Mouse (Mus musculus) skeletal muscle tissue, postnatal 0 days (tissue): ENCODE measurements around the gene Olfr1410. TPM values are rescaled to one million over a fixed set of nuclear protein-coding genes. Genes with fewer than 3 reads are reported as not detected.

ENCODE experiments used
- polyA plus RNA-seq: library from polyadenylated mRNA; unstranded; fragments of >200 nt; fragmentation: Nextera tagmentation; extraction: Ambion mirVana; gene quantifications from 2 replicates; pipeline ENCODE4 v1.2.1, GENCODE M21; 2015

Olfr1410 gene
- polyA plus RNA-seq: not detected in 2 replicates

DNA sequence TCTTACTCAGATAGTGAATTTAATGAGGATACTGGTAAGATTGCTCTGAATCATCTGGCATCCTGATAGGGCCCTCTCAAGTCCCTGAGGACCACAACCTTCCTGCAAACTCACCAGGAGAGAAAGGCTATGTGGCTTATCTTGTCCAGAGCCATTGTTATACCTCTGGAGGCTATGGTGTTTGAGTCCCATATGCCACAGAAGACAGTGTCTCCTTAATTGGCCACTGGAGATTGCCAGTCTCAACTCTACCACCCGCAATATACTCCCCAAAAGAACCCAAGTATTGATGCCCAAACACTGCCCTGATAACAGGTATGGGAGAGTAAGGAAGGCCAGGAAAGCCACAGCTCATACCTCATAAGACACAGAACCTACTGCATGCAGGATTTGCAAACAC, at the start of gene Olfr1410:
Olfr1410 (plus strand) TSS at position 301 of the 400 bp plus-strand sequence.

DNA sequence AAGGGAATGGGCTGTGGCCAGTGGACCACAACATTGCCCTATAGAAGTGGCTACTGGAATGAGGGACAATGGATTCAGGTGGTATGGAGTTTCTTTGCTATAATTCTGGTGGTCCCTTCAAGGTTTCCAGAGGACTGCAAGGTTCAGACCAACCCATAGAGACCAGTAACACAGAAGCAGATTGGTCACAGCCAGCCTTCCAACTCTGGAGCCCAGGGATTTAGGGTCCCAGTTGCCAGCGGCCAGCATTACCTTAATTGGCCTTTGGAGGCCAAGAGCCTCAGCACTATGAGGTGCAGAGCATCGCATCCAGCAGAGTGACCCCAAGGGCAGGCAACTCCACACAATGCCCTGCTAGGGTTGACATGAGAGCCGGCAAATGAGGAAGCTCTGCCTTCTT, 34.6 kb upstream of the Olfr1410 start, which contains the start of gene Olfr1413:
Olfr1413 (plus strand) TSS at position 301 of the 400 bp plus-strand sequence.

DNA sequence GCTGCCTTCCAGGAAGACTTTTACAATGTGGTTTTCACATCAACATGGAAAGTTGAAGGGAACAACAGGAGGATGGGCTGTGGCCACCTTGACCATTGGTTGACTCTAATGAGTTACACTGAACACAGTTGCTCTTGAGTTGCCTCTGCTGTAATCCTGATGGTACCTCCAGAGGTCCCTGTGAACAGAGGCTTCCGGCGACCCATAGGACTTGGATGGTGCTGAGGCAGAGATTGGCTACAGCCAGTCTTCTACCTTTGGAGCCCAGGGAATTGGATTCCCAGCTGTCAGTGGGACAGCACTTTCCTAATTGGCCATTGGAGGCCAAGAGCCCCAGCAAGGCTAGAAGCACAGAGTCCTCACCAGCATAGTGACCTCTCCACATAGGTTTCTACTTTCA, 20.1 kb upstream of the Olfr1410 start, which contains the start of gene Olfr1412:
Olfr1412 (plus strand) TSS at position 301 of the 400 bp plus-strand sequence.

DNA sequence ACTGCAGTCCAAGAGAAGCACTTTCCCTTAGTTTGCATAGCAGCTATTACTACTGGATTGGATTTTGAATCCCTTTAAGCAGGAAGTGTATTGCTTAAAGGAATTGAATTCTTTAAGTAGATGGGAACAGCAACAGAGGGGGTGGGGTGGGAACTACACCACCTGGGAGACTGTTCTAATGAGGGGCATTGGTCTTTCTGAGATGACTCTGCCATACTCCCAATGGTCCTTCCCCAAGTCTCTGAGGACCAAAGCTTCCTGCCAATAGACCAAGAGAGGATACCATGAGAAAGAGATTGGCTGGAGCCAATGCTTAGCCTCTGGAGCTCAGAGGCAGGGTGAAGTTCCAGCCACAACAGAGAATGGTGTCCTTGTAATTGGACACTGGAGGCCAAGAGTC, 11.5 kb upstream of the Olfr1410 start, which contains the start of gene Olfr1411:
Olfr1411 (plus strand) TSS at position 301 of the 400 bp plus-strand sequence.

DNA sequence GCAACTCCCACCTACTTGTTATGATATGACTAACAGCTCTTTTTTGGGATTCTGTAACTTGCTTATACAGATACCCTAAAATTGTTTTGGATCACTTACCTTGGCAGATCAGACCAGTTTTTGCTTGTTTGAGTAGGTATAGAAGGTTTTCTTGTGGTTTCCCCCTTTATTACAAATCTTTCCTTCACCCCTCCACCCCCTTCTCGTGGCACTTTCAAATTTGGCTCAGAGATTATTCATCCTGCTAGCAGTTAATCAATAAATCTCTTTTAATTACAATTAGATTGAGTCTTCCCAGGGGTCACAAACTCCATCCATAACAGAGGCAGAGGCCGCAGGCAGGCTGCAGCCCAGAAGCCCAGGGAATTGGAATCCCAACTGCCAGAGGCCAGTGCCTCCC, 11.9 kb downstream of the Olfr1410 start, which contains the start of gene Olfr12:
Olfr12 (plus strand) TSS at position 301 of the 400 bp plus-strand sequence.

DNA sequence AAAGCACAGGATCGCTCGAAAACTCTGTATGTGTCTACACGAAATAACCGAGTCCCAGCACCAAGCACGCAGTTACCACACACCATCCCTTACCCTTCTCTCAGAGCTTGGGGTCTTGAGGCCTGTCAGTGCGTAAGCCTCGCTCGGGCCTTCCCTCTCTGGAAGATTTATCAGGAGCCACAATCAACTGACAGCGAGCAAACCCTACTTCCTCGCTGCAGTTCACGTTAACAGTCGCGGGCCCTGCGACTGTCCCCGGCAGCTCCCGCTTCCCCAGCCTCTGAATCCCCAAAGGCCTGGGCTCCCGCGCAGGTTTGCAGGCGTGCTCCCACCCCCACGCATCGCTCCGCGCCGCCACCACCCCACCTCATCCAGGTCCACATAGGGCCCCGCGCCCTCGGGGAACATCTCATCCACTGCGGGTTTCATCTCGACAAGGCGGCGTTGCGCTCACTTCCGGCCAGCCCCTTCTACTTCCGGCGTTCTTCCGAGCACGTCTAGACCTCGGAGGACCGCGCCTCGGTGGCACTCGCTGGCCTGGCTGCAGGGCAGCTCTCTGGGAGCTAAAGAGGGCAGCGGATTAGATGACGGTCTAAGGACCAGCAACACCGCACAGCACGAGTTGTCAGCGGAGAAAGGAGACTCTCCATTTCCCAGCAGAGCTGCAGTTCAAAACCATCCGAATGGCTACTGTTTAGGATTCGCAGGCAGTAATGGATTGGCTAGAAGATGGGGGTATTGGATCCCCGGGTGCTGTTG, 36.1 kb downstream of the Olfr1410 start, which contains the start of gene Cops9:
Cops9 (minus strand) TSS at position 472 of the 759 bp plus-strand sequence.

DNA sequence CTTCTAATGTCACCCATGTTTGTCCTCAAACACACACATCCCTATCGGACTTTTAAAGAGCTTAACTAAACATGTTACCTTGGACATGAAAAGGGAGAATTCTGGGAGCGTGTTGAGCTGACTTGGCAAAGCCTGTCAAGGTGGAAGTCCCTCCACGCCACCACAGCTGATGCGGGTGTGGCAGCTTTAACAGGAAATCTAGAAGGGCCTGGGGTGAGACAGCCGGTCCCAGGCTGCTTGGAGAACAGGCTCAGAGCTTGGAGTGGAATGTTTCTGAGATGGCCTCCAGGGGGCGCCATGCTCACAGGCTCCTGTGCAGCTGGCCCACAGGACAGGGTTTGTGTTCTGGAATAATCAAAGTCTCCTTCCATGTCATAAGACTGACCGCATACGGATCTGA, 43.1 kb downstream of the Olfr1410 start, which contains the start of gene Otos:
Otos (minus strand) TSS at position 169 of the 400 bp plus-strand sequence.

Other genes with a start within 250 kb of the Olfr1410 start
- 496 and 559 TPM in 2 replicates for gene Ndufa10, start 131.9 kb upstream of the Olfr1410 start, polyA plus RNA-seq
- gene Olfr1416, start 120.7 kb upstream of the Olfr1410 start, polyA plus RNA-seq: not detected in 2 replicates
- not detected in 2 replicates for gene Olfr1415, start 109.7 kb upstream of the Olfr1410 start, polyA plus RNA-seq
- gene Olfr1414, start 87.1 kb upstream of the Olfr1410 start, polyA plus RNA-seq: not detected in 2 replicates
- not detected in 2 replicates for gene Olfr1413, start 34.5 kb upstream of the Olfr1410 start, polyA plus RNA-seq
- gene Olfr1412, start 20.0 kb upstream of the Olfr1410 start, polyA plus RNA-seq: not detected in 2 replicates
- not detected in 2 replicates for gene Olfr1411, start 11.4 kb upstream of the Olfr1410 start, polyA plus RNA-seq
- gene Olfr12, start 12.0 kb downstream of the Olfr1410 start, polyA plus RNA-seq: not detected in 2 replicates
- 411 and 456 TPM in 2 replicates for gene Cops9, start 36.2 kb downstream of the Olfr1410 start, polyA plus RNA-seq
- 0.33 and 0.59 TPM in 2 replicates for gene Otos, start 43.1 kb downstream of the Olfr1410 start, polyA plus RNA-seq
- 97.0 and 104 TPM in 2 replicates for gene Gpc1, start 225.9 kb downstream of the Olfr1410 start, polyA plus RNA-seq